Mouse (Mus musculus): ENCODE measurements around the gene Il10ra. TPM values are rescaled to one million over a fixed set of nuclear protein-coding genes. Genes with fewer than 3 reads are reported as not detected.

Il10ra gene
- polyA plus RNA-seq, 1 experiment from 2014 or later, result 0.74 TPM

GRCm38 (mm10) chr9:45236744-45237143 lies 32.2 kb downstream of the Il10ra start:
- 54% methylated on average over 7 of the region's 7 CpGs for whole genome bisulfite sequencing
- H3K4me2 ChIP-seq, result no peak overlapping the region
- no peak overlapping the region for H3K27ac ChIP-seq (ENCODE audit: poor library complexity, severe bottlenecking)
- no peaks in the 10 kb centered on the region for H3K9me3 ChIP-seq (replicated peaks)
- H3K4me3 ChIP-seq, result no peak overlapping the region
- no peaks in the 10 kb centered on the region for H3K36me3 ChIP-seq
- H3K9ac ChIP-seq, result no peak overlapping the region
- ATAC-seq (ENCODE audit: insufficient number of reproducible peaks, low FRiP score), result no peak
- no peaks in the 10 kb centered on the region for H3K4me1 ChIP-seq (replicated peaks)
- H3K27me3 ChIP-seq (replicated peaks), result no peaks in the 10 kb centered on the region

GRCm38 (mm10) chr9:45235668-45236227 lies 33.2 kb downstream of the Il10ra start:
- H3K4me3 ChIP-seq, result no peak overlapping the region
- WGBS, result 59% methylated on average over 6 of the region's 6 CpGs
- H3K9ac ChIP-seq, result no peak overlapping the region
- H3K4me2 ChIP-seq, result no peak overlapping the region
- H3K36me3 ChIP-seq, result no peaks in the 10 kb centered on the region
- ATAC-seq (ENCODE audit: insufficient number of reproducible peaks, low FRiP score), result no peak
- H3K9me3 ChIP-seq (replicated peaks), result no peaks in the 10 kb centered on the region
- H3K4me1 ChIP-seq (replicated peaks), result no peaks in the 10 kb centered on the region
- H3K27ac ChIP-seq (ENCODE audit: poor library complexity, severe bottlenecking), result no peak overlapping the region
- H3K27me3 ChIP-seq (replicated peaks), result no peaks in the 10 kb centered on the region

- H3K4me1 ChIP-seq (replicated peaks), result no peaks in the 10 kb centered on the region
- WGBS, result 73% methylated on average over 8 of the region's 8 CpGs
These were observed 39.6 kb downstream of the Il10ra start for GRCm38 (mm10) chr9:45229359-45229758.

GRCm38 (mm10) chr9:45221567-45221966 lies 47.4 kb downstream of the Il10ra start:
- ATAC-seq (ENCODE audit: insufficient number of reproducible peaks, low FRiP score), result no peak
- H3K4me2 ChIP-seq, result no peak overlapping the region
- H3K4me3 ChIP-seq, result no peak overlapping the region
- WGBS, result 20% methylated on average over 6 of the region's 6 CpGs
- H3K9me3 ChIP-seq (replicated peaks), result no peaks in the 10 kb centered on the region
- peaks cover 11% of the 10 kb centered on the region for H3K27me3 ChIP-seq (replicated peaks)
- H3K36me3 ChIP-seq, result no peaks in the 10 kb centered on the region
- H3K27ac ChIP-seq (ENCODE audit: poor library complexity, severe bottlenecking), result no peak overlapping the region
- no peak overlapping the region for H3K9ac ChIP-seq
- H3K4me1 ChIP-seq (replicated peaks), result no peaks in the 10 kb centered on the region

More at GRCm38 (mm10) chr9:45229359-45229758, 39.6 kb downstream of the Il10ra start:
- Histone ChIP-seq H3K9ac (no peak overlapping the region), H3K27ac (ENCODE audit: poor library complexity, severe bottlenecking) (no peak overlapping the region), H3K27me3 (replicated peaks) (peaks cover 9% of the 10 kb centered on the region), H3K4me2 (no peak overlapping the region), H3K4me3 (no peak overlapping the region), H3K9me3 (replicated peaks) (no peaks in the 10 kb centered on the region), H3K36me3 (no peaks in the 10 kb centered on the region)
- no peak for ATAC-seq (ENCODE audit: insufficient number of reproducible peaks, low FRiP score)

GRCm38 (mm10) chr9:45219644-45220043 lies 49.3 kb downstream of the Il10ra start:
- Histone ChIP-seq H3K4me3 (no peak overlapping the region), H3K9ac (no peak overlapping the region), H3K9me3 (replicated peaks) (no peaks in the 10 kb centered on the region), H3K36me3 (no peaks in the 10 kb centered on the region), H3K4me1 (replicated peaks) (no peaks in the 10 kb centered on the region), H3K4me2 (no peak overlapping the region), H3K27ac (ENCODE audit: poor library complexity, severe bottlenecking) (no peak overlapping the region), H3K27me3 (replicated peaks) (peaks cover 6% of the 10 kb centered on the region; the same call in 1 of the 2 replicates)
- WGBS, result 50% methylated on average over 3 of the region's 3 CpGs
- ATAC-seq (ENCODE audit: insufficient number of reproducible peaks, low FRiP score), result no peak

- Histone ChIP-seq H3K27me3 (replicated peaks) (peaks cover 6% of the 10 kb centered on the region; the same call in 1 of the 2 replicates), H3K4me2 (no peak overlapping the region), H3K9me3 (replicated peaks) (no peaks in the 10 kb centered on the region), H3K4me1 (replicated peaks) (no peaks in the 10 kb centered on the region), H3K27ac (ENCODE audit: poor library complexity, severe bottlenecking) (no peak overlapping the region), H3K4me3 (no peak overlapping the region), H3K9ac (no peak overlapping the region), H3K36me3 (no peaks in the 10 kb centered on the region)
- ATAC-seq (ENCODE audit: insufficient number of reproducible peaks, low FRiP score), result no peak
- WGBS, result 67% methylated on average over 11 of the region's 11 CpGs
These were observed 53.3 kb downstream of the Il10ra start for GRCm38 (mm10) chr9:45215526-45216179.

GRCm38 (mm10) chr9:45212001-45212400 lies 56.9 kb downstream of the Il10ra start:
- H3K4me3 ChIP-seq, result no peak overlapping the region
- no peak for ATAC-seq (ENCODE audit: insufficient number of reproducible peaks, low FRiP score)
- no peak overlapping the region for H3K27ac ChIP-seq (ENCODE audit: poor library complexity, severe bottlenecking)
- H3K27me3 ChIP-seq (replicated peaks), result peaks cover 16% of the 10 kb centered on the region; the same call in 1 of the 2 replicates
- no peaks in the 10 kb centered on the region for H3K36me3 ChIP-seq
- WGBS, result 70% methylated on average over 6 of the region's 6 CpGs
- no peak overlapping the region for H3K4me2 ChIP-seq
- no peak overlapping the region for H3K9ac ChIP-seq
- H3K4me1 ChIP-seq (replicated peaks), result no peaks in the 10 kb centered on the region
- no peaks in the 10 kb centered on the region for H3K9me3 ChIP-seq (replicated peaks)

GRCm38 (mm10) chr9:45207015-45207743 lies 61.8 kb downstream of the Il10ra start:
- Histone ChIP-seq H3K4me3 (no peak overlapping the region), H3K4me2 (no peak overlapping the region), H3K36me3 (no peaks in the 10 kb centered on the region), H3K27me3 (replicated peaks) (peaks cover 12% of the 10 kb centered on the region; the same call in 1 of the 2 replicates), H3K9ac (no peak overlapping the region), H3K27ac (ENCODE audit: poor library complexity, severe bottlenecking) (no peak overlapping the region), H3K9me3 (replicated peaks) (no peaks in the 10 kb centered on the region), H3K4me1 (replicated peaks) (no peaks in the 10 kb centered on the region)
- no peak for ATAC-seq (ENCODE audit: insufficient number of reproducible peaks, low FRiP score)
- WGBS, result 65% methylated on average over 7 of the region's 7 CpGs

GRCm38 (mm10) chr9:45206121-45206520 lies 62.8 kb downstream of the Il10ra start:
- H3K9ac ChIP-seq, result no peak overlapping the region
- ATAC-seq (ENCODE audit: insufficient number of reproducible peaks, low FRiP score), result no peak
- no peak overlapping the region for H3K4me2 ChIP-seq
- no peaks in the 10 kb centered on the region for H3K36me3 ChIP-seq
- H3K4me1 ChIP-seq (replicated peaks), result no peaks in the 10 kb centered on the region
- WGBS, result 61% methylated on average over 4 of the region's 4 CpGs
- no peak overlapping the region for H3K4me3 ChIP-seq
- no peaks in the 10 kb centered on the region for H3K9me3 ChIP-seq (replicated peaks)
- no peak overlapping the region for H3K27ac ChIP-seq (ENCODE audit: poor library complexity, severe bottlenecking)
- peaks cover 12% of the 10 kb centered on the region; the same call in 1 of the 2 replicates for H3K27me3 ChIP-seq (replicated peaks)

- Histone ChIP-seq H3K9me3 (replicated peaks) (no peaks in the 10 kb centered on the region), H3K27ac (ENCODE audit: poor library complexity, severe bottlenecking) (no peak overlapping the region)
These were observed 63.8 kb downstream of the Il10ra start for GRCm38 (mm10) chr9:45205143-45205542.

More at GRCm38 (mm10) chr9:45205143-45205542, 63.8 kb downstream of the Il10ra start:
- Histone ChIP-seq H3K36me3 (no peaks in the 10 kb centered on the region), H3K27me3 (replicated peaks) (peaks cover 12% of the 10 kb centered on the region; the same call in 1 of the 2 replicates), H3K4me2 (no peak overlapping the region), H3K9ac (no peak overlapping the region), H3K4me3 (no peak overlapping the region), H3K4me1 (replicated peaks) (no peaks in the 10 kb centered on the region)
- WGBS, result 74% methylated on average over 5 of the region's 5 CpGs
- no peak for ATAC-seq (ENCODE audit: insufficient number of reproducible peaks, low FRiP score)

All from heart, embryonic 12.5 days (tissue).